Mouse (Mus musculus): ENCODE measurements around the gene Inhbb.

Inhbb gene

GRCm38 (mm10) chr1:119383916-119384315 lies 38.1 kb downstream of the Inhbb start:
- peak; percentile 90 to 95 for DNase-seq (ENCODE audit: low spot score in 2 of 2)

- DNase-seq (ENCODE audit: low spot score in 2 of 2): peak; percentile 80 to 89
Measured at GRCm38 (mm10) chr1:119380609-119381008, 41.4 kb downstream of the Inhbb start.

GRCm38 (mm10) chr1:119375376-119375775 lies 46.7 kb downstream of the Inhbb start:
- DNase-seq (ENCODE audit: low spot score in 2 of 2): no peak

GRCm38 (mm10) chr1:119367546-119367945 lies 54.5 kb downstream of the Inhbb start:
- no peak for DNase-seq (ENCODE audit: low spot score in 2 of 2)

- no peak for DNase-seq (ENCODE audit: low spot score in 2 of 2)
Measured at GRCm38 (mm10) chr1:119366315-119366714, 55.7 kb downstream of the Inhbb start.
